Mouse (Mus musculus): ENCODE data around the gene Ndufb7. TPM values are rescaled to one million over a fixed set of nuclear protein-coding genes. Genes with fewer than 3 reads are reported as not detected.

Ndufb7 gene
- polyA plus RNA-seq, 1 experiment = 102 TPM

- no peaks in the 10 kb centered on the region for H3K27me3 ChIP-seq (ENCODE audit: control insufficient read depth, insufficient read depth, low read length, poor library complexity, severe bottlenecking)
- TF ChIP-seq EP300 (IDR thresholded peaks at IDR 0.05; ENCODE audit: insufficient read depth, low read depth, low read length) (no peak), POLR2A (IDR thresholded peaks at IDR 0.05; ENCODE audit: insufficient read depth, low read length) (peak; percentile 81)
- H3K36me3 ChIP-seq (ENCODE audit: control insufficient read depth, insufficient read depth, low read length, poor library complexity, severe bottlenecking) = peaks cover 29% of the 10 kb centered on the region
- H3K4me1 ChIP-seq (ENCODE audit: control insufficient read depth, insufficient read depth, low read length) = peaks cover 3% of the 10 kb centered on the region
- peak within 1 kb of the TSS; percentile 78 for H3K27ac ChIP-seq (ENCODE audit: insufficient read depth, low read length)
- peak within 1 kb of the TSS; percentile 93 for H3K9ac ChIP-seq (ENCODE audit: low read depth, poor library complexity, severe bottlenecking)
- no peaks in the 10 kb centered on the region for H3K9me3 ChIP-seq (replicated peaks; ENCODE audit: control insufficient read depth, insufficient read depth, low read length, poor library complexity, severe bottlenecking)
- H3K4me3 ChIP-seq (ENCODE audit: low read depth, low read length) = peak within 1 kb of the TSS; percentile 99
Observed at GRCm38 (mm10) chr8:83607661-83608397, 41.4 kb downstream of the Ndufb7 start, which contains the start of the genes Tecr and Dnajb1. Tecr (minus strand) TSS chr8:83607971. Dnajb1 (plus strand) TSS chr8:83608193.

DNA sequence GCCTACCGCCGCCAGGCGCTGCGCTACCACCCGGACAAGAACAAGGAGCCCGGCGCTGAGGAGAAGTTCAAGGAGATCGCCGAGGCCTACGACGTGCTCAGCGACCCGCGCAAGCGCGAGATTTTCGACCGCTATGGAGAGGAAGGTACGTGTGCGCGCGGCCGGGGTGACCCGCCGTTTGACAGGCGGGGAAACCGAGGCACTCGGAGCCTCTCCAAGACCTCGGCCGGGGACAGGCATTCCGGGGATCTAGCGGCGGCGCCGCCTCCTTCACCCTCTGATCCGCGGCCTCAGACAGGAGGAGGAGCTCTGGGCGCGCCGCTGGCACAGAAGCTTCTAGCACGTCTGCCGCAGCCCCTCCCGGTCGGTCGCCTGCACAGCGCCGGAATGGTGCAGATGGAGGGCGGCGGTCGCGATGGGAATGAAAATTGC is 41.9 kb downstream of the Ndufb7 start:
- Histone ChIP-seq H3K36me3 (ENCODE audit: control insufficient read depth, insufficient read depth, low read length, poor library complexity, severe bottlenecking) (peaks cover 29% of the 10 kb centered on the region), H3K4me3 (ENCODE audit: low read depth, low read length) (peak overlapping the region; percentile 99), H3K27ac (ENCODE audit: insufficient read depth, low read length) (peak overlapping the region; percentile 42), H3K9ac (ENCODE audit: low read depth, poor library complexity, severe bottlenecking) (peak overlapping the region; percentile 93), H3K9me3 (replicated peaks; ENCODE audit: control insufficient read depth, insufficient read depth, low read length, poor library complexity, severe bottlenecking) (no peaks in the 10 kb centered on the region), H3K27me3 (ENCODE audit: control insufficient read depth, insufficient read depth, low read length, poor library complexity, severe bottlenecking) (no peaks in the 10 kb centered on the region), H3K4me1 (ENCODE audit: control insufficient read depth, insufficient read depth, low read length) (peaks cover 3% of the 10 kb centered on the region)
- TF ChIP-seq POLR2A (IDR thresholded peaks at IDR 0.05; ENCODE audit: insufficient read depth, low read length) (no peak), EP300 (IDR thresholded peaks at IDR 0.05; ENCODE audit: insufficient read depth, low read depth, low read length) (0 out of 2 replicates have a peak, but pooled peaks have one; percentile 18), CTCF (IDR thresholded peaks at IDR 0.05; ENCODE audit: low read depth, low read length) (no peak)

- peak overlapping the region; percentile 99 for H3K4me3 ChIP-seq (ENCODE audit: low read depth, low read length)
Observed at GRCm38 (mm10) chr8:83609086-83609485, 42.6 kb downstream of the Ndufb7 start.

DNA sequence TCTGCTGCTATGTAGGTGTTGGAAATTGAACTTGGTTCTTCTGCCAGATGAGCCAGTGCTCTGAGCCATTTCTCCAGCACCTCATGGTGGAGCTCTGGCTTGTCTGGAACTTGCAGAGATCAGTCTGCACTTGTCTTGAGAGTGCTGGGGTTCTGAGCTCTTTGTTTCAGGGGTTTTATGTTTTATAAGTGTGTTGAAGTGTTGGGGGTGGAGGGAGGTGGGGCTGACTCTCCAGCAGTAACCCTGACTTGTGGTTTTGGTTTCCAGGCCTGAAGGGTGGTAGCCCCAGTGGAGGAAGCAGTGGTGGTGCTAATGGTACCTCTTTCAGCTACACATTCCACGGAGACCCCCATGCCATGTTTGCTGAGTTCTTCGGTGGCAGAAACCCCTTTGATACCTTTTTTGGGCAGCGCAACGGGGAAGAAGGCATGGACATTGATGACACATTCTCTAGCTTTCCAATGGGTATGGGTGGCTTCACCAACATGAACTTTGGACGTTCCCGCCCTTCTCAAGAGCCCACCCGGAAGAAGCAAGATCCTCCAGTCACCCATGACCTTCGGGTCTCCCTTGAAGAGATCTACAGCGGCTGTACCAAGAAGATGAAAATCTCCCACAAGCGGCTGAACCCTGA is 43.2 kb downstream of the Ndufb7 start:
- TF ChIP-seq CTCF (IDR thresholded peaks at IDR 0.05; ENCODE audit: low read depth, low read length) (no peak), POLR2A (IDR thresholded peaks at IDR 0.05; ENCODE audit: insufficient read depth, low read length) (no peak), EP300 (IDR thresholded peaks at IDR 0.05; ENCODE audit: insufficient read depth, low read depth, low read length) (no peak)
- Histone ChIP-seq H3K27ac (ENCODE audit: insufficient read depth, low read length) (no peak overlapping the region), H3K9ac (ENCODE audit: low read depth, poor library complexity, severe bottlenecking) (peak overlapping the region; percentile 93), H3K9me3 (replicated peaks; ENCODE audit: control insufficient read depth, insufficient read depth, low read length, poor library complexity, severe bottlenecking) (no peaks in the 10 kb centered on the region), H3K4me3 (ENCODE audit: low read depth, low read length) (peak overlapping the region; percentile 99), H3K4me1 (ENCODE audit: control insufficient read depth, insufficient read depth, low read length) (peaks cover 3% of the 10 kb centered on the region), H3K36me3 (ENCODE audit: control insufficient read depth, insufficient read depth, low read length, poor library complexity, severe bottlenecking) (peaks cover 29% of the 10 kb centered on the region), H3K27me3 (ENCODE audit: control insufficient read depth, insufficient read depth, low read length, poor library complexity, severe bottlenecking) (no peaks in the 10 kb centered on the region)

More at GRCm38 (mm10) chr8:83609086-83609485, 42.6 kb downstream of the Ndufb7 start:
- peaks cover 29% of the 10 kb centered on the region for H3K36me3 ChIP-seq (ENCODE audit: control insufficient read depth, insufficient read depth, low read length, poor library complexity, severe bottlenecking)
- no peaks in the 10 kb centered on the region for H3K27me3 ChIP-seq (ENCODE audit: control insufficient read depth, insufficient read depth, low read length, poor library complexity, severe bottlenecking)
- H3K9ac ChIP-seq (ENCODE audit: low read depth, poor library complexity, severe bottlenecking) = peak overlapping the region; percentile 93
- no peaks in the 10 kb centered on the region for H3K9me3 ChIP-seq (replicated peaks; ENCODE audit: control insufficient read depth, insufficient read depth, low read length, poor library complexity, severe bottlenecking)
- TF ChIP-seq CTCF (IDR thresholded peaks at IDR 0.05; ENCODE audit: low read depth, low read length) (no peak), POLR2A (IDR thresholded peaks at IDR 0.05; ENCODE audit: insufficient read depth, low read length) (no peak), EP300 (IDR thresholded peaks at IDR 0.05; ENCODE audit: insufficient read depth, low read depth, low read length) (no peak)
- H3K4me1 ChIP-seq (ENCODE audit: control insufficient read depth, insufficient read depth, low read length) = peaks cover 3% of the 10 kb centered on the region
- no peak overlapping the region for H3K27ac ChIP-seq (ENCODE audit: insufficient read depth, low read length)

GRCm38 (mm10) chr8:83611921-83612320 is 45.5 kb downstream of the Ndufb7 start:
- H3K27ac ChIP-seq (ENCODE audit: insufficient read depth, low read length) = no peak overlapping the region
- H3K9ac ChIP-seq (ENCODE audit: low read depth, poor library complexity, severe bottlenecking) = no peak overlapping the region
- TF ChIP-seq EP300 (IDR thresholded peaks at IDR 0.05; ENCODE audit: insufficient read depth, low read depth, low read length) (no peak), POLR2A (IDR thresholded peaks at IDR 0.05; ENCODE audit: insufficient read depth, low read length) (no peak), CTCF (IDR thresholded peaks at IDR 0.05; ENCODE audit: low read depth, low read length) (no peak)
- peaks cover 29% of the 10 kb centered on the region for H3K36me3 ChIP-seq (ENCODE audit: control insufficient read depth, insufficient read depth, low read length, poor library complexity, severe bottlenecking)
- H3K27me3 ChIP-seq (ENCODE audit: control insufficient read depth, insufficient read depth, low read length, poor library complexity, severe bottlenecking) = no peaks in the 10 kb centered on the region
- peaks cover 3% of the 10 kb centered on the region for H3K4me1 ChIP-seq (ENCODE audit: control insufficient read depth, insufficient read depth, low read length)
- no peaks in the 10 kb centered on the region for H3K9me3 ChIP-seq (replicated peaks; ENCODE audit: control insufficient read depth, insufficient read depth, low read length, poor library complexity, severe bottlenecking)
- H3K4me3 ChIP-seq (ENCODE audit: low read depth, low read length) = no peak overlapping the region

DNA sequence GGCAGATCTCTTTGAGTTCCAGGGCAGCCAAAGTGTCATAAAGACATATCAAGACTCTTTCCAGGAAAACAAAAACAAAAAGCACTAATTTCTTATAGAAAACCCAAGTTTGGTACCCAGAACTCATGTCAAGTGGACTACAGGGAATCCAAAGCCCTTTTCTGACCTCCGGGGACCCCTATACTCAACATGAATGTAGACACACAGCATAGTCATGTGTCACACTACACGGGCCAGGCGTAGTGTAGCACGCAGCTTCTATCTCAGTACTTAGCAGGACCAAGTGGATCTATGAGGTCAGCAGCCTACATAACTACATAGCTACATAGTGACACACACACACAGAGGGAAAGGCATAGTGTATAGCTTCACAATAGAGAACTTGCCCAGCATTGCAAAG is 47.2 kb downstream of the Ndufb7 start:
- TF ChIP-seq EP300 (IDR thresholded peaks at IDR 0.05; ENCODE audit: insufficient read depth, low read depth, low read length) (no peak), POLR2A (IDR thresholded peaks at IDR 0.05; ENCODE audit: insufficient read depth, low read length) (no peak), CTCF (IDR thresholded peaks at IDR 0.05; ENCODE audit: low read depth, low read length) (no peak)
- Histone ChIP-seq H3K27me3 (ENCODE audit: control insufficient read depth, insufficient read depth, low read length, poor library complexity, severe bottlenecking) (no peaks in the 10 kb centered on the region), H3K27ac (ENCODE audit: insufficient read depth, low read length) (no peak overlapping the region), H3K36me3 (ENCODE audit: control insufficient read depth, insufficient read depth, low read length, poor library complexity, severe bottlenecking) (peaks cover 29% of the 10 kb centered on the region), H3K4me3 (ENCODE audit: low read depth, low read length) (no peak overlapping the region), H3K9ac (ENCODE audit: low read depth, poor library complexity, severe bottlenecking) (no peak overlapping the region), H3K9me3 (replicated peaks; ENCODE audit: control insufficient read depth, insufficient read depth, low read length, poor library complexity, severe bottlenecking) (no peaks in the 10 kb centered on the region; the same call in 1 of the 2 replicates), H3K4me1 (ENCODE audit: control insufficient read depth, insufficient read depth, low read length) (peaks cover 3% of the 10 kb centered on the region)

All from ES-Bruce4 (cell line).